Comparison of ENCODE assay signal across 27 mouse cellular contexts in the genomic region with DNA sequence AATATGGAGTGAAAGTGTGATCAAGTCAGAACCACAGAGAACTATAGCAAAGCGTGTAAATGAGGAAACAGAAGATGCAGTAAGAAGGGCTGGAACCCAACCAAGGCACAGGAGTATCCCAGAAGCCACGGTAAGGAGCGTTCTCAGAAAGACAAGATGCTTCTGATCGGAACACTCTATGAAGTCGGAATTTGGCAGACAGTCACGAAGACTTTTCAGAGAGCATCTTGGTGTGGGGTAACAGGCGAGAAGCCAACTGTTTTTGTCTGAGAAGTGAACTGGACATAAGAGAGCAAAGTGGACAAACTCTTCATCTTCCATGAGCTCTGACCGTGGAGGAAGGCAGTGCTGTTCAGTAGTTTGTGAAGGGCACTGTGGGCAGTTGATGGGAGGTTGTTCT.
A peak's percentile ranks its signal among the peaks of the same experiment; 100 is the strongest.
DNase-seq lines count a peak whose midpoint lies in the region; ATAC-seq and TF ChIP-seq lines count a peak whose summit lies in the region.
"Had no signal": no experiment of that assay in that cellular context is flagged by ENCODE, and none has a peak within 500 bp of the region (broad histone marks: within the 10 kb centered on the region; RNA-seq: fewer than 3 reads in every experiment).

No protein-coding gene starts in this region.

- no peaks in the 10 kb centered on the region for H3K9me3 ChIP-seq in forebrain, embryonic 11.5 days (ENCODE audit: control insufficient read depth, low read length)
- no peaks in the 10 kb centered on the region for H3K9me3 ChIP-seq in forebrain, embryonic 10.5 days
- H3K9me3 ChIP-seq in kidney, embryonic 15.5 days (replicated peaks) = no peaks in the 10 kb centered on the region
- no peaks in the 10 kb centered on the region for H3K9me3 ChIP-seq in lung, embryonic 16.5 days (ENCODE audit: control insufficient read depth, low read length)
- no peaks in the 10 kb centered on the region for H3K9me3 ChIP-seq in liver, postnatal 0 days (ENCODE audit: low read length)
- H3K9me3 ChIP-seq: embryonic facial prominence, embryonic 12.5 days; G1E; heart, embryonic 10.5 days; hindbrain, embryonic 10.5 days; hindbrain, embryonic 15.5 days; megakaryocyte, embryonic 14.5 days; midbrain, embryonic 12.5 days; neural tube, embryonic 13.5 days had no signal

- H3K4me2 ChIP-seq in forebrain, embryonic 11.5 days (ENCODE audit: low read depth, low read length, severe bottlenecking) = no peak overlapping the region
- no peak overlapping the region for H3K4me2 ChIP-seq in kidney, embryonic 15.5 days
- H3K4me2 ChIP-seq in lung, embryonic 16.5 days (ENCODE audit: low read depth, low read length) = no peak overlapping the region
- no peak overlapping the region for H3K4me2 ChIP-seq in liver, postnatal 0 days (ENCODE audit: low read depth, low read length)
- H3K4me2 ChIP-seq: embryonic facial prominence, embryonic 12.5 days; hindbrain, embryonic 15.5 days; midbrain, embryonic 12.5 days; neural tube, embryonic 13.5 days had no signal

- H3K9ac ChIP-seq in forebrain, embryonic 11.5 days (ENCODE audit: low read length) = no peak overlapping the region
- H3K9ac ChIP-seq in kidney, embryonic 15.5 days = no peak overlapping the region
- no peak overlapping the region for H3K9ac ChIP-seq in lung, embryonic 16.5 days (ENCODE audit: low read length)
- no peak overlapping the region for H3K9ac ChIP-seq in liver, postnatal 0 days (replicated peaks)
- H3K9ac ChIP-seq: embryonic facial prominence, embryonic 12.5 days; hindbrain, embryonic 15.5 days; midbrain, embryonic 12.5 days; neural tube, embryonic 13.5 days had no signal

- TF ChIP-seq CTCF in kidney, adult 2 months (conservative IDR thresholded peaks at IDR 0.05; ENCODE audit: insufficient read depth, insufficient read length, low read depth, low read length) = no peak
- no peak for TF ChIP-seq CTCF in liver, postnatal 0 days (IDR thresholded peaks at IDR 0.05; ENCODE audit: low read depth)

- ATAC-seq in forebrain, embryonic 11.5 days (replicated peaks; ENCODE audit: low FRiP score) = no peak
- no peak for ATAC-seq in kidney, embryonic 15.5 days (replicated peaks; ENCODE audit: low FRiP score)
- peak; percentile 14; the same call in 1 of the 2 replicates for ATAC-seq in lung, embryonic 16.5 days (ENCODE audit: low read depth)
- ATAC-seq in liver, postnatal 0 days = no peak
- ATAC-seq: forebrain, embryonic 16.5 days; inflammation-experienced regulatory T-cells, adult 6 months had no signal

- H3K36me3 ChIP-seq in forebrain, embryonic 11.5 days (ENCODE audit: control insufficient read depth, insufficient read depth, low read length) = no peaks in the 10 kb centered on the region
- no peaks in the 10 kb centered on the region for H3K36me3 ChIP-seq in forebrain, embryonic 10.5 days (replicated peaks)
- no peaks in the 10 kb centered on the region for H3K36me3 ChIP-seq in kidney, adult 2 months (ENCODE audit: control insufficient read depth, insufficient read depth, low read length)
- no peaks in the 10 kb centered on the region for H3K36me3 ChIP-seq in kidney, embryonic 15.5 days
- H3K36me3 ChIP-seq in lung, embryonic 16.5 days (ENCODE audit: control insufficient read depth, insufficient read depth, low read length) = no peaks in the 10 kb centered on the region
- H3K36me3 ChIP-seq in liver, postnatal 0 days (replicated peaks; ENCODE audit: insufficient read depth, low read length) = no peaks in the 10 kb centered on the region
- H3K36me3 ChIP-seq: embryonic facial prominence, embryonic 12.5 days; G1E; heart, embryonic 10.5 days; hindbrain, embryonic 10.5 days; hindbrain, embryonic 15.5 days; midbrain, embryonic 12.5 days; neural tube, embryonic 13.5 days had no signal

- TF ChIP-seq POLR2A in kidney, adult 2 months (IDR thresholded peaks at IDR 0.05; ENCODE audit: low read depth, low read length) = no peak

- no peak overlapping the region for H3K27ac ChIP-seq in forebrain, embryonic 11.5 days (ENCODE audit: low read depth, low read length)
- H3K27ac ChIP-seq in forebrain, embryonic 10.5 days = no peak overlapping the region
- no peak overlapping the region for H3K27ac ChIP-seq in kidney, adult 2 months (ENCODE audit: insufficient read depth, low read depth, low read length)
- H3K27ac ChIP-seq in kidney, embryonic 15.5 days = no peak overlapping the region
- H3K27ac ChIP-seq in lung, embryonic 16.5 days (ENCODE audit: low read length) = no peak overlapping the region
- peak overlapping the region; percentile 87 for H3K27ac ChIP-seq in liver, postnatal 0 days (ENCODE audit: low read depth)
- H3K27ac ChIP-seq: embryonic facial prominence, embryonic 12.5 days; gastrocnemius, adult 2 months; heart, embryonic 10.5 days; hindbrain, embryonic 10.5 days; hindbrain, embryonic 15.5 days; kidney, postnatal 0 days; midbrain, embryonic 12.5 days; neural tube, embryonic 13.5 days had no signal

- no peaks in the 10 kb centered on the region for H3K27me3 ChIP-seq in forebrain, embryonic 11.5 days (ENCODE audit: control insufficient read depth, insufficient read depth, low read length)
- H3K27me3 ChIP-seq in forebrain, embryonic 10.5 days (ENCODE audit: poor library complexity, severe bottlenecking) = no peaks in the 10 kb centered on the region
- H3K27me3 ChIP-seq in kidney, adult 2 months (replicated peaks; ENCODE audit: control insufficient read depth, insufficient read depth, low read length) = no peaks in the 10 kb centered on the region
- no peaks in the 10 kb centered on the region for H3K27me3 ChIP-seq in kidney, embryonic 15.5 days
- H3K27me3 ChIP-seq in lung, embryonic 16.5 days (ENCODE audit: control insufficient read depth, insufficient read depth, low read depth, low read length) = no peaks in the 10 kb centered on the region
- H3K27me3 ChIP-seq in liver, postnatal 0 days (ENCODE audit: insufficient read depth, low read length) = no peaks in the 10 kb centered on the region
- H3K27me3 ChIP-seq: embryonic facial prominence, embryonic 12.5 days; hindbrain, embryonic 15.5 days; megakaryocyte, embryonic 14.5 days; midbrain, embryonic 12.5 days; neural tube, embryonic 13.5 days had no signal

- WGBS in forebrain, embryonic 11.5 days = 93% methylated on average over 8 of the region's 8 CpGs
- 92% methylated on average over 8 of the region's 8 CpGs for WGBS in forebrain, embryonic 10.5 days
- 78% methylated on average over 8 of the region's 8 CpGs for WGBS in kidney, adult 2 months
- WGBS in kidney, embryonic 15.5 days = 93% methylated on average over 8 of the region's 8 CpGs
- WGBS in lung, embryonic 16.5 days = 63% methylated on average over 8 of the region's 8 CpGs
- WGBS in liver, postnatal 0 days (ENCODE audit: insufficient replicate concordance) = 77% methylated on average over 8 of the region's 8 CpGs

- H3K4me3 ChIP-seq in forebrain, embryonic 11.5 days (ENCODE audit: low read depth, low read length) = no peak overlapping the region
- H3K4me3 ChIP-seq in forebrain, embryonic 10.5 days = no peak overlapping the region
- no peak overlapping the region for H3K4me3 ChIP-seq in kidney, adult 2 months (ENCODE audit: insufficient read depth, low read depth, low read length)
- no peak overlapping the region for H3K4me3 ChIP-seq in kidney, embryonic 15.5 days (replicated peaks)
- no peak overlapping the region for H3K4me3 ChIP-seq in lung, embryonic 16.5 days (ENCODE audit: low read length)
- no peak overlapping the region for H3K4me3 ChIP-seq in liver, postnatal 0 days (ENCODE audit: low read depth, low read length)
- H3K4me3 ChIP-seq: embryonic facial prominence, embryonic 12.5 days; gastrocnemius, adult 2 months; heart, embryonic 10.5 days; hindbrain, embryonic 10.5 days; hindbrain, embryonic 15.5 days; midbrain, embryonic 12.5 days; neural tube, embryonic 13.5 days had no signal

- no peaks in the 10 kb centered on the region for H3K4me1 ChIP-seq in forebrain, embryonic 11.5 days (replicated peaks; ENCODE audit: control insufficient read depth, insufficient read depth, low read length)
- H3K4me1 ChIP-seq in forebrain, embryonic 10.5 days = peaks cover 2% of the 10 kb centered on the region
- 0 out of 2 replicates have a peak, but pooled peaks cover 7% of the 10 kb centered on the region for H3K4me1 ChIP-seq in kidney, adult 2 months (ENCODE audit: control insufficient read depth, insufficient read depth, low read length)
- H3K4me1 ChIP-seq in kidney, embryonic 15.5 days = no peaks in the 10 kb centered on the region
- peaks cover 10% of the 10 kb centered on the region; the same call in 1 of the 2 replicates for H3K4me1 ChIP-seq in lung, embryonic 16.5 days (replicated peaks; ENCODE audit: control insufficient read depth, insufficient read depth, low read length)
- 0 out of 2 replicates have a peak, but pooled peaks cover 3% of the 10 kb centered on the region for H3K4me1 ChIP-seq in liver, postnatal 0 days (ENCODE audit: insufficient read depth)
- H3K4me1 ChIP-seq: embryonic facial prominence, embryonic 12.5 days; heart, embryonic 10.5 days; hindbrain, embryonic 15.5 days; neural tube, embryonic 13.5 days had no signal

- peak; percentile 31 for DNase-seq in forebrain, embryonic 11.5 days (ENCODE audit: low spot score)
- no peak for DNase-seq in forebrain, embryonic 10.5 days (ENCODE audit: extremely low spot score, low spot score)
- DNase-seq in kidney, adult 2 months = peak; percentile 56
- DNase-seq in lung, postnatal 14 days = no peak
- no peak for DNase-seq in liver, postnatal 0 days
- DNase-seq: adrenal gland, postnatal 10 days; cerebellum, adult 8-10 months; embryo, embryonic 11 days; gastrocnemius, adult 2 months; kidney, adult 11 months; layer of hippocampus, postnatal 36 days; left cerebral cortex, postnatal 4 days; right cerebral cortex, postnatal 14 days; thymus, postnatal 4 days had no signal

- TF ChIP-seq EP300 in liver, postnatal 0 days (IDR thresholded peaks at IDR 0.05; ENCODE audit: low read depth) = no peak

Comparison
In these comparisons a context has a peak if more than half of its experiments do, and no peak if none do; other contexts are left out.
1. DNase-seq: peak in forebrain, embryonic 11.5 days (single experiment) and kidney, adult 2 months (single experiment); none in forebrain, embryonic 10.5 days (single experiment), lung, postnatal 14 days (single experiment) and liver, postnatal 0 days (single experiment).